Mouse (Mus musculus): ENCODE measurements at regions not wholly inside any gene's neighbourhood (a gene's known extent, or its start where the extent isn't known, plus 50 kb on each side); places are given as distances from the start of the nearest gene placed in this dataset.

DNA sequence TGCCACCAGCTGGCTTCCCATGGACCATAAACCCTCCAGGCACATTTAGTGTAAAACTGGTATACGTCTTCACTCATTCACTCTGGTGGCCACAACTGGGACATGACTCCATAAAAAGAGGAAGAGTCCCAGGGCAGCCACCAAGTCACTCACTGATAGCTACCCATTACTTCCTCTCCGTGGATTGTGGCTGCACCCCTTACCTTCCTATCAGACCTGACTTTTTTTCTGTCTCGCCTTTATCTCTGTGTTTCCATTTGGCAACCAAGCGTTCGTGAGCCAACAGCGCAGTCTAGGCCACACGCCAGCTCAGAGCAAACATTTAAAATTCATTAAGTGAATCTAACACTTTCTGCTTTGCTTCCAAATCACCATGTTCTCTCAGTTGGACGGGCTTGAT is 53.9 kb upstream of the Slc44a1 start:
- no peaks in the 10 kb centered on the region for H3K79me2 ChIP-seq (ENCODE audit: inconsistent target)
- H3K27ac ChIP-seq = no peak overlapping the region
- H3K4me3 ChIP-seq (ENCODE audit: inconsistent target) = no peak overlapping the region
- H3K36me3 ChIP-seq (ENCODE audit: inconsistent target) = no peaks in the 10 kb centered on the region
- WGBS (ENCODE audit: missing documents) = 6% methylated on average over 8 of the region's 8 CpGs

DNA sequence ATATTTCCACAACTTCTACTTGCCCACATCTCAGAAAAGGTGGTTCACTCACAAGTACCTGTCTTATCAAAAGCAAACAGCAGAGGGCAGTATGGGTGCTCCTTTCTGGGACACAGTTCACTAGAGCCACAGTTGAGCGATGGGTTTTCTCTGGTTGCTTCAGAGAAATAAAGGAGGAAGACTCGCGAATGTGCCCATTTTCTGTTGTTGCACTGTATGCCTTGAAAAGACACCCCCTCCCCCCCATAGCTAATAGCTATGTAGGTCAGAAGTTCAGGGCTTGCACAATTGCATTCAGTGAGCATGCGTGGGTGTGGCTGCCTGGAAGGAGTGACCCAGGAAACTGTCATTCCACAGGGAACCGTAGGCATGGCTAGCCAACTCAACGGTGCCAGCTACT is 55.5 kb upstream of the Slc44a1 start:
- Histone ChIP-seq H3K36me3 (ENCODE audit: inconsistent target) (no peaks in the 10 kb centered on the region), H3K79me2 (ENCODE audit: inconsistent target) (no peaks in the 10 kb centered on the region), H3K4me3 (ENCODE audit: inconsistent target) (no peak overlapping the region), H3K27ac (no peak overlapping the region)
- 14% methylated on average over 6 of the region's 6 CpGs for WGBS (ENCODE audit: missing documents)

DNA sequence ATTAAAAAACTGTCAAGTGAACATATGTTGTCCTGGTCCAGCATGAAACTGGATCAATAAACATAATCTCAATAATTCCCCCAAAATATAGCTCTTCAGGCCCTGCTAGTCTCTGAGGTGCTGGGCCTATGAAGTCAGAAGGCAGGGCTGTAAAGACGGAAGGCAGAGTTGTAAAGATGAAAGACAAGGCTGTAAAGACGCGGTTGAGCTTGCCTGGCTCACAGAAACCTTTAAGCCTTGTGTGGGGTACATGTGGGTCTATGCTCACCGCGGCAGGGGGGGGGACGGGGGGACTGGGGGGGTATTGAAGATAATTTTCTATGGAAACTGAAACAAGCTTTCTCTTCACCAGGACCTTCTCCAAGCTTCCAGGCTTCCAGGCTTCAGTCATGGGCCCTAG is 56.1 kb upstream of the Slc44a1 start:
- 75% methylated on average over 6 of the region's 6 CpGs for WGBS (ENCODE audit: missing documents)
- Histone ChIP-seq H3K27ac (no peak overlapping the region), H3K36me3 (ENCODE audit: inconsistent target) (no peaks in the 10 kb centered on the region), H3K79me2 (ENCODE audit: inconsistent target) (no peaks in the 10 kb centered on the region), H3K4me3 (ENCODE audit: inconsistent target) (no peak overlapping the region)

DNA sequence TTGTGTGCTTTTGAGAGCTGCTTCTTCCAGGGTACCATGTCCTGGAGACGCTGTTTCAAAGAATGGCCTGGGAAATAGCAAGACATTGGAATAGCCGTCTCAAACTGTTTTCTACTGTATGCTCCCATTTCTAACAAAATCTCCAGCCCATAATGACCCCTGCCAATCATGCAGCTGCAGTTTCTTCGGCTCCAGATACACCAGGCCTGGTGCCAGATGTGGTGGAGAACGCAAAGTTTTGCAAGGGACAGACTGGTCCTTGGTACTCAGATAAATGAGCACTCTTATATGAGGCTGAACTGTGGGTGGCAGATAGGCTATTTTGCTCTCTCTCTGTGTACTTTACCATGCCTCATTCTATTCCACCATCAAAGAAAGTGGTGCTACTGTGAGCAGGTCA is 58.2 kb upstream of the Slc44a1 start:
- no peaks in the 10 kb centered on the region for H3K79me2 ChIP-seq (ENCODE audit: inconsistent target)
- H3K27ac ChIP-seq = no peak overlapping the region
- WGBS (ENCODE audit: missing documents) = 84% methylated on average over 3 of the region's 4 CpGs
- no peaks in the 10 kb centered on the region for H3K36me3 ChIP-seq (ENCODE audit: inconsistent target)
- no peak overlapping the region for H3K4me3 ChIP-seq (ENCODE audit: inconsistent target)

DNA sequence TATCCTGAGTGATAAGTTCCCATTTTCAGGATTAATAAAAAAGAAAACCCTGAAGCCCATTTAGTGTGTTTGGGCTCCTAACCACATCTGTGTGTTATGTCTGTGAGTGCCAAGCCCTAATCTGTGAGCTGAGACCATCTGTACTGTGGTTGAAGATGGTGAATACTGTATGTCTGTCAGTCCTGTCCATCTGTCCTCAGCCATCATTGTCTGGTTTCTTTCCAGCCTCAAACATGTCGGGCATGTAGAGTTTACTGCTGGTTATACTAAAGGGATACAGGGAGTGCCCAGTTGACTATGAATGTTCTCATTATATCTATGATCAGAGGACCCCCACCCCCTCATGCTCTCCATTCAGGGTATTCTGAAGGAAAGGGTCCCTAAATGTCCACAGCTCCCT is 60.4 kb upstream of the Slc44a1 start:
- H3K27ac ChIP-seq = no peak overlapping the region
- H3K36me3 ChIP-seq (ENCODE audit: inconsistent target) = no peaks in the 10 kb centered on the region
- WGBS (ENCODE audit: missing documents) = 100% methylated on average over 1 of the region's 1 CpGs
- no peak overlapping the region for H3K4me3 ChIP-seq (ENCODE audit: inconsistent target)
- no peaks in the 10 kb centered on the region for H3K79me2 ChIP-seq (ENCODE audit: inconsistent target)

DNA sequence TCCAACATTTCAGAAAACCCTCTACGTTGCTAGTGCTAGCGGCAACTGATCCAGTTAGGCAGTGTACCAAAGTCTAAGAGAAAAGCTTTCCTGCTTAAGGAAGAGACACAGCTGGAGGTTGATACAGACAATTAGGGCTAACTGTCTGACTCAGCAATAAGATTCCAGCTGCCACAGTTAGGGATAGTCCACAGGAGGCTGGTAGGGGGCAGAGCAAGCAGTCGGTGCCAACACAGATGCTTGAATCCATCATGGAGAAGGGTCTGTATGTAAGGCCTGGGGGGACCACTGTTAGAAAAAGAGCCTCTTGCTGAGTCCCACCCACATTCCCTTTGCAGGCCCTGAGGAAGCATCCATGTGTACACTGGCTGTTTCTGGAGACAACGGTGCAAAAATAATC is 63.2 kb upstream of the Slc44a1 start:
- WGBS (ENCODE audit: missing documents) = 87% methylated on average over 4 of the region's 4 CpGs
- no peaks in the 10 kb centered on the region for H3K36me3 ChIP-seq (ENCODE audit: inconsistent target)
- H3K79me2 ChIP-seq (ENCODE audit: inconsistent target) = no peaks in the 10 kb centered on the region
- no peak overlapping the region for H3K4me3 ChIP-seq (ENCODE audit: inconsistent target)
- H3K27ac ChIP-seq = no peak overlapping the region

DNA sequence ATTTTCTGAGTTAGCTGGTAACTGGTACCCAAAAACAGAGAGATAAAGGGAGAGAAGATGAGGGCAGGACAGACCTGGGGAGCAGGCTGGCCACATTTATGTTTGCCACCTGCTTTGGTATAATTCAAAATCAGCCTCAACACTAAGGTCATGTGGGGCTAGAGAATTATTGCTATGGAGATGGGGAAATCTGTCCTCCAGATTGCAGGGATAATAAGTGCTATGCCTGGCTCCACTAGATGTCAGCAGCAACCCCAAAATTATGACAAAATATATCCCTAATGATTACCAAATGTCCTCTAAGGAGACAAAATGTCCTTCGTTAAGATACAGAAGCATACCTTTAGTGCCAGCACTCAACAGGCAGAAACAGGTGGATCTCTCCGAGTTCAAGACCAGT is 83.8 kb upstream of the Slc44a1 start:
- WGBS (ENCODE audit: missing documents) = 100% methylated on average over 2 of the region's 2 CpGs
- Histone ChIP-seq H3K4me3 (ENCODE audit: inconsistent target) (no peak overlapping the region), H3K27ac (no peak overlapping the region), H3K36me3 (ENCODE audit: inconsistent target) (no peaks in the 10 kb centered on the region), H3K79me2 (ENCODE audit: inconsistent target) (no peaks in the 10 kb centered on the region)

DNA sequence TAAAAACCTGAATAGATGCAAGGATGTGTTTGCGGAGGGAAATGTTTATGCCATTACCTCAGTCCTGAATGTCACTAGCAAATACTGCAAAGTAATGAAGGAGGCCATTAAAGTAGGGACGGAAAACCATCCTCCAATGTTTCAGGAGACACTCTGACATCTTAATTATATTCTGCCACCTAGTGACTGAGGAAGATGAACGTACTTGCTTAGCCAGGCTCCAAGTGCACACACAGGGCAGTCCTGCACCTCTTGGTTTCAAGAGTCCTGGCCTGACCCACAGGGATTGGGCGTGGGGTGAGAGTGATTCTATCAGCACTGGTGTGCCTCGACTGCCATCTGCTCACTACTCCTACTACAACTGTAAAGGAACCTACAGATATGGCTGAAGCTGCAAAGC is 85.3 kb upstream of the Slc44a1 start:
- WGBS (ENCODE audit: missing documents) = 40% methylated on average over 4 of the region's 5 CpGs
- H3K27ac ChIP-seq = peak overlapping the region; percentile 98; the same call in 1 of the 2 replicates
- no peak overlapping the region for H3K4me3 ChIP-seq (ENCODE audit: inconsistent target)
- H3K79me2 ChIP-seq (ENCODE audit: inconsistent target) = no peaks in the 10 kb centered on the region
- no peaks in the 10 kb centered on the region for H3K36me3 ChIP-seq (ENCODE audit: inconsistent target)

DNA sequence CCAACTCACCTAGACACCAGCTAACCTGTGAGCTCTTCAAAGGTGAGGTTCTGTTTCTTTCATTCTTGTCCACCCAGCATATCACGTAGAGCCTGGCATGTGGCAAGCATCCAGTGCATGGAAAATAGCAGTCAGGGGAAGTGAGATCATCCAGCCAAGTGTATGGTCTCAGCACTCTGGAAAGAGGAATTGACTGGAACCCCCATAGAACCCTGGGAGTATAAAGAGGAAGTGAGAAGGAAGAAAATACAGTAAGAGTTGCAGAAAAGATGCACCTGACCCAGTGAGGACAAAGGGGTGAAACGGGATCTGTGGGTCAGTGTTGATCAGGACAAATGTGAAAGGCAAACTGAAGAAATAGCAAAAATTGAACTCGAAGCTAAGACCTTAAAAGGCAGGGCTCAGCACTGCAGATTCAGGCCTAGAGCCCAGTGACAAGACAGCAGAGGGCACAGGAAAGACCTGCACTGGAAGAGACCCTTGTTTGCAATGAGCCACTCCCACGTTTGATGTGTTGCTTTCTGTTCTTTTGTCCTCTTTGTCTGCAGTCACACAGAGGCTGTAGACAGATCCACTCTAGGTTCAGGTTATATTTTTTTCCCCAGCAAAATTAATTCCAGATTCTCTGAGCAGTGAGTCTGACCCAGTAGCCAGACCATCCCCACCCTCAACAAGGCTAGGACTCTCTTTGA is 86.7 kb upstream of the Slc44a1 start:
- Histone ChIP-seq H3K79me2 (ENCODE audit: inconsistent target) (no peaks in the 10 kb centered on the region), H3K36me3 (ENCODE audit: inconsistent target) (no peaks in the 10 kb centered on the region), H3K4me3 (ENCODE audit: inconsistent target) (no peak overlapping the region), H3K27ac (peak overlapping the region; percentile 98)
- 20% methylated on average over 4 of the region's 4 CpGs for WGBS (ENCODE audit: missing documents)

DNA sequence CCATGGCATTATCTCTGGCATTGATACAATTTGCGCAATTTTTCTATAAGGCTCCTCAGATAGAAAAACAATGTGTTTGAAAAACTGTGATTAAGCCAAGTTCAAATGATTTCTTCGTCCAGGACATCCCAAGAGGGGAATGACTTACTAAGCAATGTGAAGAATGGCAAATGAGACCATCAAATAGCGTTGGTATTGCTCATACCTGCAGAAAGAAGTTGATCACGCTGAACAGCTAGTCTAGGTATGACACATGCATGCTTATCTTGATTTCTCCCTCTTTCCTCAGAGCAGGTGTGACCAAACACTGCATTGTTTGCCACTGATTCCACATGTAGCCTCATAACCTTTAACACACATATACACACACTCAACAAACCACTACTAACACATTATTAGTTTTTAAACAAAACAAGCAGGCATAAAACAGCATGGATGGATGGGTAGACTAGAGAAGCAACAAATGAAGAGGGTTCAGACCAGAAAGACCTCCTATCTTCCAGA is 89.1 kb upstream of the Slc44a1 start:
- no peaks in the 10 kb centered on the region for H3K36me3 ChIP-seq (ENCODE audit: inconsistent target)
- WGBS (ENCODE audit: missing documents) = 95% methylated on average over 4 of the region's 4 CpGs
- H3K27ac ChIP-seq = no peak overlapping the region
- no peaks in the 10 kb centered on the region for H3K79me2 ChIP-seq (ENCODE audit: inconsistent target)
- no peak overlapping the region for H3K4me3 ChIP-seq (ENCODE audit: inconsistent target)

DNA sequence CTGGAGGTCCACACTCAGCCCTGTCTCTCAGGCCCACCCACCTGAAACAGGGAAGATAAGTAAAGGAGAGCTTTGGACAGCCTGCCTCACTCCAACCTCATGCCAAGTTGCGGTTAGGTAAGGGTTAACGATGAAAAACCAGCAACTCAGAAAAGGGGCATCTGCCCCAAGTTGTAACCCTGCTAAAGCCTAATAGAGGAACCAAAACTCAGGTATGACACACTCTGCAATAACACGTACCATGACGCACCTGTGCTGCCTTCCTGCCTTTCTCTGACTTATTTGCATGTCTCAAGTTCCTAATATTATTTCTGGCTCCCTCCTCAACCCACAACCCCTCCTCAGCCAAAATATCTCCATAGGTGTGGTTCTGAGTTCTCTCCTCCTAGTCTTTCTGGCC is 94.9 kb upstream of the Slc44a1 start:
- H3K27ac ChIP-seq = no peak overlapping the region
- WGBS (ENCODE audit: missing documents) = 95% methylated on average over 4 of the region's 4 CpGs

DNA sequence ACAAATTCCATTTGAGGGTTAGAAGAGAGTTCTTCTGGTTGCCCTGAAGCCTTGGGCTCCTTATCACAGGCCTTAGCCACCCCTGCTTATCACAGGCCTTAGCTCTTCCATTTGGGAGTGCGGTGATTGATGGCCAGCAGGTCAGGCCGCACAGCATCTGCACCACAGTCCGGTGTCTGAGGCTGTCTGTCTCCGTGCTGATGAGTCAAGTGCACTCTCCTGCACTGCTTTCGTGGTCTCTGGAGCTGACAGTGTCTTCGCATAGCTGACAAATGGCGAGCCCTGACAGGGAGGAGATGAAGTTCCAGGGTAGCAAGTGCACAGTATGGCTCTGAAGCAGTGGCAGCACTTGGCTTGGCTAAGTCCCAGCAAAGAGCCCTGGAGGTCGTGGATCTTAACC is 95.7 kb upstream of the Slc44a1 start:
- no peaks in the 10 kb centered on the region for H3K36me3 ChIP-seq (ENCODE audit: inconsistent target)
- no peak overlapping the region for H3K27ac ChIP-seq
- H3K4me3 ChIP-seq (ENCODE audit: inconsistent target) = no peak overlapping the region
- 81% methylated on average over 8 of the region's 8 CpGs for WGBS (ENCODE audit: missing documents)
- H3K79me2 ChIP-seq (ENCODE audit: inconsistent target) = no peaks in the 10 kb centered on the region

More for the DNA sequence above, 94.9 kb upstream of the Slc44a1 start:
- Histone ChIP-seq H3K79me2 (ENCODE audit: inconsistent target) (no peaks in the 10 kb centered on the region), H3K4me3 (ENCODE audit: inconsistent target) (no peak overlapping the region), H3K36me3 (ENCODE audit: inconsistent target) (no peaks in the 10 kb centered on the region)

DNA sequence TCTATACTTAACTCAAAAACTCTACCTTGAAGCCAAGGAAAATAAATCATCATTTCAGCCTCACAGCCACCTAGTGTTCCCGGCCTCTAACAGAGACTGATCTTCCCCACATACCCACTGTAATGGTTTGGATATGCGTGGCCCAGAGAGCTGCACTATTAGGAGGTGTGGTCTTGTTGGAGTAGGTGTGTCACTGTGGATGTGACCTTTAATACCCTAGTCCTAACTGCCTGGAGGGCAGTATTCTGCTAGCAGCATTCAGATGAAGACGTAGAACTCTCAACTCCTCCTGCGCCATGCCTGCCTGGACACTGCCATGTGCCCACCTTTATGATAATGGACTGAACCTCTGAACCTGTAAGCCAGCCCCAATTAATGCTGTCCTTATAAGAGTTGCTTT is 99.0 kb upstream of the Slc44a1 start:
- Histone ChIP-seq H3K36me3 (ENCODE audit: inconsistent target) (no peaks in the 10 kb centered on the region), H3K4me3 (ENCODE audit: inconsistent target) (no peak overlapping the region), H3K27ac (no peak overlapping the region), H3K79me2 (ENCODE audit: inconsistent target) (no peaks in the 10 kb centered on the region)
- 96% methylated on average over 4 of the region's 4 CpGs for WGBS (ENCODE audit: missing documents)

DNA sequence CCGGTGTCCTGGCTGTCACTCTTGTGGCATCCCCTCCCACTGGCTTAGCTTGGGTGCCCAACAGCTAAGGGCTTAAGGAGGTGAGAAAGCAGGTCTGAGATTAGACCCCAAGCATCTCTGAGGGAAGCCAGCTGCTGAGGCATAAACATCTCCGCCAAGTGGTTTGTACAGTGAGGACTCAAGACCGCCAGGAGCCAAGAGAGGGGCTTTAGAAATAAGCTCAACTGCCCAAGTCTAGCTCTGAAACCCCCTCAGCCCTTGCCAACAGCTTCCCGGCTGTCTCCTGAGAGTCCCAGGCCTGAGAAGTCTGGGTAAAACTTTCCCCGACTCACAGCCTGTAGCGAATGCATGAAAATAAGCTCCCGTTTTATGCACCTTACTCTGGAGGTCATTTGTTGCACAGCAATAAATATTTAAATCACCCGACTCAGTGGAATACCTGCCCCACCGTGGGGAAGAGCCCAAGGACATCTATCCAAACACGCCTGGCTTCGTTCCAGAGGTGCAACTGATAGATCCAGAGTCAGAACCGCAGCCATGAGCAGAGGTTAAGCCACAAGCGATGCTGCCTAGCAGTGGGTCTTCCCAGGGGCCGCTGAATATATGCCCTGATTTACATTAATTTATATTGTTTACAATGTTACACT is 100.1 kb upstream of the Slc44a1 start:
- Histone ChIP-seq H3K4me3 (ENCODE audit: inconsistent target) (no peak overlapping the region), H3K27ac (no peak overlapping the region), H3K79me2 (ENCODE audit: inconsistent target) (no peaks in the 10 kb centered on the region), H3K36me3 (ENCODE audit: inconsistent target) (no peaks in the 10 kb centered on the region)
- 94% methylated on average over 12 of the region's 14 CpGs for WGBS (ENCODE audit: missing documents)

DNA sequence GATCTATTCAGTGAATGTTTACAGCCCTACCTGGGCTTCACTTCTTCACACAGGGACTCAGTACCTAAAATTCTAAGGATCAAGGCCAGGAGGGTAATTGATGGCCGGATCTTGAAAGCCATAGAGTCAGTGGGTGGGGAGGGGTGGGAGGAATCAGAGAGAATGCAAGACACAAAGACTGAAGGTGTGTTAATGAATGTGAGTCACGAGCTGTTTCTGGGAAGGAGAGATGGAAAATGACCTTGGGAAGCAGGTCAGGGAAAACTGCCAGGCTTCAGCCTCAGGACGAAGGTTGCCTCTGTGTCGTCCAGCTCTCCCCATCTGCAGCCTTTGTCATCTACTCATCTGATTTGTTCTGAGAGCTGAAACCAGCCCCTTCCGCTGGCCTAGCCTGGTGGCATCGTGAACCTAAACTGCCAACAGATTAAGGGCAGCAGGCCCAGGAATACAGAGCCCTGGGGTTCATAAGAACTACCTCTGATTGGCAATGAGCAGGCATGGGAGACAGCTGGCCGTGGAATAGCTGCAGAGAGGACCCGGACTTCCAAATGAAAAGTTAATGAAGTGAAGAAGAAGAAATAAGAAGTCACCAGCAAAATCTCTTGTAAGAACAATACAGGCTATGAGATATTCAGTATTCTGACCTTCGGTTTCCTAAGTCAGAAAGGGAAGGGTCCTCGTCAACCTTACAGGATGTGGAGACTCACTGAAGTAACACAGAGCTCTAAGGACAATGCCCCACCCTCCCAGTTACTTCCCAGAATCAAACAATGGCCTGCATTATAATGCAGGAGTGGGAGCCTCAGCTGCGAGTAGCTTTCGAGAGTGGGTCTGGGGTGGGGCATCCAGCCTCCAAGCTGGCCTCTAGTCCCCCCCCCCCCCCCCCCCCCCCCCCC is 100.8 kb upstream of the Slc44a1 start:
- 85% methylated on average over 11 of the region's 12 CpGs for WGBS (ENCODE audit: missing documents)
- Histone ChIP-seq H3K36me3 (ENCODE audit: inconsistent target) (no peaks in the 10 kb centered on the region), H3K4me3 (ENCODE audit: inconsistent target) (no peak overlapping the region), H3K79me2 (ENCODE audit: inconsistent target) (no peaks in the 10 kb centered on the region), H3K27ac (no peak overlapping the region)

Measured in macrophage (primary cell).